Mouse (Mus musculus) left cerebral cortex, adult 18-20 months (tissue): Measurements from ENCODE around the gene Gbp10. TPM values are rescaled to one million over a fixed set of nuclear protein-coding genes. Genes with fewer than 3 reads are reported as not detected.
"Not testable (repeated sequence)": the region's sequence is repeated elsewhere in the genome, so short reads cannot be mapped to it uniquely, and the experiment has no call there.

Source experiments
- DNase-seq, 2 experiments: peaks; one replicate each; pipeline ENCODE4 v3.0.0; 2021 to 2022; ENCODE audit warnings: low spot score in 2 of 2, mixed read lengths in 1 of 2
- long read RNA-seq, 2 experiments: library from polyadenylated mRNA; stranded (forward); transcript quantifications; one replicate each; pipeline ENCODE4 v2.0.0; 2021
- total RNA-seq, 2 experiments: library from RNA; stranded (reverse); gene quantifications; 2 replicates each; pipeline ENCODE4 v1.2.3; 2021

Gene Gbp10
- total RNA-seq: not detected
- long read RNA-seq, experiment 1: 0 reads
- long read RNA-seq, experiment 2: 0 reads

DNA sequence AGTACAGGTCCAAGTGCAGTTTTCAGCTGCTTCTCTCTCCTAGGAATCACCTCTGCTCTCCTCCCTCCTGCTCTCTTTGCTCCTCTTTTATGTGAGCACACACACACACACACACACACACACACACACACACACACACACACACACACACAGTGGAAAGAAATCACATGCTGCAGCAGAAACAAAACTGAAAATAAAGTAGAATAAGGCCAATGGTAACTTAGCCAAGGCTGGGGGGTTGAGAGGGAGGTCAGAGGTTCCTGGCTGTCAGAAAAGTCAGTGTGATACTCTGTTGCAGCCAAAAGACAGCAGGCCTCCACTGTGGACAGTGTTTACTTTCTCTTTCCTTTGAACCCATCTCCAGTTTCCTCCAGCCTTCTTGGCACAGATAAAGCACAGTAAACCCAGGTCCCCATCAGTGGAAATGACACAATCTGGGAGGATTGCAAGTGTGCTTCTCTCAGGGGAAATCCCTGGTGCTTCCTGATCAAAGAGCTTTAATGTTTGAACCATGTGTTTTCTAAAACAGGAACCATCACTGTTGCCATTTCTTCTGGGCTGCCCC, at the start of gene Gbp10:
TSS of gene Gbp10 (minus strand) at position 51 of the 565 bp plus-strand sequence.
- not testable (repeated sequence) for DNase-seq

DNA sequence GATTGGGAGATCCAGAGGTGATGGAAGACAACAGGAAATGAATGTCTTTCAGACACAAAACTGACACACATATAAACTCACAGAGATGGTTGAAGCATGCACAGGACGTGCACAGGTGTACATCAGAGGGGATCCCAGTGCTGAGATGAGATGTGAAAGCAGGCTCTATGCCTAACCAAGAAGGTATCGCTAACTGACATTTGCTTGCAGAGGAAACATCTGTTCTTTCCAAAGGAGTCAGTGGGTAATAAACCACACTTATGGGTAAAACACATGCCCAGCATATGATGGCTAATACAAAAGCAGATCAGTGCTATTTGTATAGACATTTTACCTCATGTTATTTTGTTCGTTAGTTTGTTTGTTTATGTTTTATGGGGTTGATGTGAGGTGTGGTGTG, 21.3 kb upstream of the Gbp10 start:
- DNase-seq: not testable (repeated sequence)

GRCm38 (mm10) chr5:105252491-105252890, 13.2 kb upstream of the Gbp10 start:
- no peak for DNase-seq

DNA sequence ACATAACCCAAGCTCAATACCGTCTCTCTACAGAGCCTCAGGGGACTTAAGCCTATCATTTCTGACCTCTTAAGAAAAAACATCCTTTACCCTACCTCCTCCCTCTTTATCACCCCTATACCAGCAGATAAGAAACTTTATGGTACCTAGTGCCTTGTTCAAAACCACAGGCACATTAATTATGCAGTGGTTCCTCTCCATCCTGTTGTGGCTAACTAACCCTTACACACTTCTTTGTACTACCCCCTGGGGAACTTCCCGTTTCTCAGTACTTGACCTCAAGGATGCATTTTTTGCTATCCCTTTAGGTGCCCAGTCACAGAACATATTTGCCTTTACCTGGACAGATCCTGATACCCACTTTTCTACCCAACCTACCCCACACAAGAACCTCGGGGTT, 5.4 kb upstream of the Gbp10 start:
- DNase-seq: not testable (repeated sequence)

GRCm38 (mm10) chr5:105240982-105241381, 1.6 kb upstream of the Gbp10 start:
- DNase-seq: not testable (repeated sequence)

GRCm38 (mm10) chr5:105238402-105238801, 931 bp downstream of the Gbp10 start:
- DNase-seq: not testable (repeated sequence)

- not testable (repeated sequence) for DNase-seq
Observed at GRCm38 (mm10) chr5:105236040-105236439, 3.3 kb downstream of the Gbp10 start.

DNA sequence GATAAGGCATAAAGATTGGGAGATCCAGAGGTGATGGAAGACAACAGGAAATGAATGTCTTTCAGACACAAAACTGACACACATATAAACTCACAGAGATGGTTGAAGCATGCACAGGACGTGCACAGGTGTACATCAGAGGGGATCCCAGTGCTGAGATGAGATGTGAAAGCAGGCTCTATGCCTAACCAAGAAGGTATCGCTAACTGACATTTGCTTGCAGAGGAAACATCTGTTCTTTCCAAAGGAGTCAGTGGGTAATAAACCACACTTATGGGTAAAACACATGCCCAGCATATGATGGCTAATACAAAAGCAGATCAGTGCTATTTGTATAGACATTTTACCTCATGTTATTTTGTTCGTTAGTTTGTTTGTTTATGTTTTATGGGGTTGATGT, 30.4 kb downstream of the Gbp10 start:
- DNase-seq: not testable (repeated sequence)

- DNase-seq: not testable (repeated sequence)
Observed at GRCm38 (mm10) chr5:105200791-105201355, 38.5 kb downstream of the Gbp10 start.

DNA sequence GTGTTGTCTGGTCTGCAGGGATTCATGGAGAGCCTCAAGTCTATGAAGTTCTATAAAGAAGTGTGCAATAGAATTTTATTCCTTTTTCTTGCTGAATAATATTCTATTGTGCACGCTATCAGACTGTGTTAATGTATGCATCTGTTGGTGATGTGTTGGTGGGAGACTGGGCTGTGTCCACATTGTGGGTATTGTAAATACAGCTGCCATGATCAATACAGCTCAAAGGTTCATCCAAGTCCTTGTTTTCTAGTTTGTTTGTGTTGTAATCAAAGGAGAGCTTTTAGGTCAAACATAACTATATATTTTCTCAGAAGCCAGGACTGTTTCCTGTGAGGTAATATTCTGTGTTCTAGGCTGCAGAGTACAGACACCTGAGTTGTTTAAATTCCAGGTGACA, 40.2 kb downstream of the Gbp10 start:
- not testable (repeated sequence) for DNase-seq

GRCm38 (mm10) chr5:105197915-105198560, 41.3 kb downstream of the Gbp10 start:
- not testable (repeated sequence) for DNase-seq

- not testable (repeated sequence) for DNase-seq
Observed at GRCm38 (mm10) chr5:105196308-105196707, 43.0 kb downstream of the Gbp10 start.

DNA sequence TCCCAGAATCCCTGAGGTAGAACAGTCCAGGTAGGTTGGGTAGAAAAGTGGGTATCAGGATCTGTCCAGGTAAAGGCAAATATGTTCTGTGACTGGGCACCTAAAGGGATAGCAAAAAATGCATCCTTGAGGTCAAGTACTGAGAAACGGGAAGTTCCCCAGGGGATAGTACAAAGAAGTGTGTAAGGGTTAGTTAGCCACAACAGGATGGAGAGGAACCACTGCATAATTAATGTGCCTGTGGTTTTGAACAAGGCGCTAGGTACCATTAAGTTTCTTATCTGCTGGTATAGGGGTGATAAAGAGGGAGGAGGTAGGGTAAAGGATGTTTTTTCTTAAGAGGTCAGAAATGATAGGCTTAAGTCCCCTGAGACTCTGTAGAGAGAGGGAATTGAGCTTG, 46.8 kb downstream of the Gbp10 start:
- not testable (repeated sequence) for DNase-seq

- no peak for DNase-seq
Observed at GRCm38 (mm10) chr5:105181446-105181845, 57.9 kb downstream of the Gbp10 start.

Other genes with a start within 250 kb of the Gbp10 start
- gene Gbp9, start 100.0 kb downstream of the Gbp10 start, total RNA-seq: 1 to 10 TPM; 2.4 to 4.1 TPM
- gene Gbp8, start 100.0 kb downstream of the Gbp10 start, total RNA-seq: under 1 TPM; 0.16 to 0.21 TPM
- 1 to 10 TPM; 1.0 to 1.9 TPM for gene Gbp4, start 99.9 kb downstream of the Gbp10 start, total RNA-seq
- not detected for gene Gm43302, start 54.2 kb upstream of the Gbp10 start, total RNA-seq
- gene Gbp6, start 54.2 kb upstream of the Gbp10 start, total RNA-seq: 1 to 10 TPM; 1.6 to 2.0 TPM
- gene Lrrc8b, start 176.2 kb upstream of the Gbp10 start, total RNA-seq: 10 to 100 TPM; 81.7 to 86.0 TPM